Mouse (Mus musculus) erythroblast, embryonic 14.5 days (primary cell): ENCODE measurements around the gene Rab30. TPM values are rescaled to one million over a fixed set of nuclear protein-coding genes. Genes with fewer than 3 reads are reported as not detected.

Source experiments
- H3K27me3 ChIP-seq: 2 replicates; pipeline ENCODE4 v1.6.1; 2012; ENCODE audit warnings: inconsistent platforms; ENCODE audit not compliant: control insufficient read depth
- H3K36me3 ChIP-seq: 2 replicates; pipeline ENCODE4 v1.6.1; 2012; ENCODE audit warnings: mild to moderate bottlenecking, inconsistent platforms; ENCODE audit not compliant: control insufficient read depth
- H3K4me1 ChIP-seq: 2 replicates; pipeline ENCODE4 v1.6.1; 2012; ENCODE audit warnings: inconsistent platforms; ENCODE audit not compliant: control insufficient read depth
- H3K4me3 ChIP-seq: replicated peaks from 2 replicates; pipeline ENCODE3; 2012; ENCODE audit warnings: moderate library complexity, mild to moderate bottlenecking, inconsistent platforms
- H3K9me3 ChIP-seq: 2 replicates; pipeline ENCODE4 v1.6.1; 2012; ENCODE audit warnings: low read length, inconsistent platforms, mixed read lengths; ENCODE audit not compliant: control insufficient read depth
- GATA1 ChIP-seq: IDR thresholded peaks from 2 replicates; pipeline ENCODE4 v1.6.1; 2012; ENCODE audit warnings: low read length, inconsistent platforms, mixed read lengths
- TAL1 ChIP-seq: IDR thresholded peaks from 3 replicates; pipeline ENCODE4 v1.6.1; 2012; ENCODE audit warnings: low read length, inconsistent platforms, mixed read lengths
- polyA plus RNA-seq: library from polyadenylated mRNA; stranded (reverse); fragments of >175 nt; gene quantifications from 2 replicates; pipeline ENCODE4 v1.2.3, GENCODE M21; 2012

Gene Rab30
- polyA plus RNA-seq, 1 experiment: 0.18 TPM

DNA sequence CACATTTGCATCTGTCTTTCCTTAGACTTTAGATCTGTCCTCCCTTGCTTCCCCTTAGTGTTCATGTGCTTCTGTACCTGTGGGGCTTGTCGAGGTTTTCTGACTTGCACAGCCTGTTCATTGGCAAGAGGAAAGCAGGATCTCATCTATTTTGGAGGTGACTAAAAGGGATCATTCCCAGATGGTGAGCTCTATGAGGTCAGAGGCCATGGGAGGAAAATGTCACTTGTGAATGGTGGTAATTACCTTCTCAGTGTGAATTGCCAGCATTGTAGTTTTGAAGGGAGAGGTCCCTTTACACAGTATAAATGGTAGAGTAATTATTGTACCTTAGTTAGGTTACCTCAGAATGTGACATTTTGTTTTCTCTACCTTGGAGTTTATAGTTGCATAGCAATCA is 148.8 kb downstream of the Rab30 start:
- H3K9me3 ChIP-seq: no peaks in the 10 kb centered on the region
- no peak overlapping the region for H3K4me3 ChIP-seq
- peaks cover 61% of the 10 kb centered on the region for H3K36me3 ChIP-seq
- H3K4me1 ChIP-seq: peaks cover 42% of the 10 kb centered on the region
- H3K27me3 ChIP-seq: no peaks in the 10 kb centered on the region
- no peak for TF ChIP-seq TAL1
- TF ChIP-seq GATA1: no peak

DNA sequence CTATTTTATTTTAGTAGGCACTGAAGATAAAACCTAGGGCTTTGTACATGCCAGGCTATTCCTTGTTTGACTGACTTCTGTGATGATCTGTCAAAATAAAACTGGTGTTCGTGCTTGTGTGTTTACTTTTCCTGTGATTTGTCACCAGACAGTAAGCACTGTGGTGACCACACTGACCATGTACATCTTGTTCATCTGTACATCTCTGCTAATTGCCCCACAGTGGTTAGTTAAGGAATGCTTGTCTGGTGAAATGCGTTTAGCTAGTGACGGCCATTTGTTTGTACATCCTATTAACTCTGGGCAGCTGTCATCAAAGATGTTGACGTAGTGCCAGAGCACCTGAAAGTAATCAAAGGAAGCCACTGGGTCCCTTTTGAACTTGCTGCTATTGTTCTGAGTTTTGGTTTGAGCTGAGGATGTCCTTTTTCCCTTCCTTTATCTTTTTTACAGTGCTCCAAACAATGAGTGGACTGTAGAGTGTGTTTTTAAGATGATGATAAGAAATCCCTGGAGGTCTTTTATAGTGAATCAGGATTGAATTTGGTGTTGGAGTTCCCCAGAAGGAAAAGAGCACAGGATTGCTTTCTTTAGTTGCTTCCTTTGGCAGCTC is 149.3 kb downstream of the Rab30 start:
- Histone ChIP-seq H3K4me3 (no peak overlapping the region), H3K36me3 (peaks cover 57% of the 10 kb centered on the region), H3K27me3 (no peaks in the 10 kb centered on the region), H3K9me3 (no peaks in the 10 kb centered on the region), H3K4me1 (peaks cover 39% of the 10 kb centered on the region)
- no peak for TF ChIP-seq GATA1
- no peak for TF ChIP-seq TAL1

DNA sequence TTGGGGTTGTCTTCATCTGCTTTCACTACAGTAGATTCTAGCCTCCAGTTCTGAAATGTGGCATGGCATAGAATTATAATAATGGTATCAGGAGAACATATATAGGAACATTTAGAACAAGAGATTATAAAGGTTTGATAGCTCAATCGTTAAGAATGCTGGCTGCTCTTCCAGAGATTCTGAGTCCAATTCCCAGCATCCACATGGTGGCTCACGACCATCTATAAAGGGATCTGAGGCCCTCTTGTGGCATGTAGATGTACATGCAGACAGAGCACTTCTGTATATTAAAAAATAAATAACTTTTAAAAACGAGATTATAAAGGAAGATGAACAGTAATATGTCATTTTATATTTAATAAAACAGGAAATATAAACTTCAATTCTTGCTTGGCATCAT is 152.1 kb downstream of the Rab30 start:
- Histone ChIP-seq H3K9me3 (no peaks in the 10 kb centered on the region), H3K4me3 (no peak overlapping the region), H3K36me3 (peaks cover 40% of the 10 kb centered on the region), H3K27me3 (no peaks in the 10 kb centered on the region), H3K4me1 (peaks cover 23% of the 10 kb centered on the region)
- TF ChIP-seq TAL1 (no peak), GATA1 (no peak)

Other genes with a start within 250 kb of the Rab30 start
- gene Ccdc90b, start 180.5 kb upstream of the Rab30 start, polyA plus RNA-seq: 0.57 and 0.66 TPM in 2 replicates
- 0.02 and 0.03 TPM in 2 replicates for gene Ankrd42, start 104.5 kb upstream of the Rab30 start, polyA plus RNA-seq
- 5.5 and 6.1 TPM in 2 replicates for gene Pcf11, start 71.7 kb upstream of the Rab30 start, polyA plus RNA-seq
- 0.14 and 0.55 TPM in 2 replicates for gene Ddias, start 132.6 kb downstream of the Rab30 start, polyA plus RNA-seq
- 1.4 and 2.6 TPM in 2 replicates for gene Prcp, start 132.9 kb downstream of the Rab30 start, polyA plus RNA-seq